Mouse (Mus musculus): ENCODE data around the gene Atf7.

DNA sequence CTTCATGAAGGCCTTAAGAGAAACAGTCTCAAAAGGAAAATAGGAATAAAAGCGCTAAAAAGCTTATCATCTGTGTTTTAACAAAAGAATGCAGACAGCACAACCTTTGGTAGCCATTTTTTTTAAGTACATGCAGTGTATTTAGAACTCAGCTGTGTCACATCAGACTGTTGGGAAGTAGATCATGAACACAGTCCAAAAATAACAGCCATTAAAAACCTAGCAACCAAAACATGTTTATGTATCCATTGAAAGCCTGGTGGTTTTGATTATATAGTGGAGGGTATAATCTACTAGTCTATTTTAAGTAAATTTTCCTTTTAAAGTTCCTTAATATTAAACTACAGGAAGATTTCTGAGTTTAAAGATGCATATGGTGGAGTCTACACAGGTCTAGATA lies 34.7 kb downstream of the Atf7 start:
- TF ChIP-seq ZC3H11A (IDR thresholded peaks at IDR 0.05; ENCODE audit: borderline replicate concordance, low read depth, low read length) (no peak), HCFC1 (IDR thresholded peaks at IDR 0.05; ENCODE audit: borderline replicate concordance, insufficient read depth, low read length) (no peak), CHD2 (IDR thresholded peaks at IDR 0.05; ENCODE audit: low read depth, low read length) (no peak)

All from ES-E14 (cell line).